Mouse (Mus musculus): ENCODE data around the gene Rpe.

- TF ChIP-seq CTCF (IDR thresholded peaks at IDR 0.05; ENCODE audit: insufficient read depth, low read length) = no peak
- no peak for TF ChIP-seq POLR2A (IDR thresholded peaks at IDR 0.05; ENCODE audit: borderline replicate concordance, extremely low read depth, low read depth, low read length)
These were observed 68.1 kb downstream of the Rpe start for GRCm38 (mm10) chr1:66768764-66769163.
